Mouse (Mus musculus): ENCODE results near the gene Gm43191.

GRCm38 (mm10) chr3:116702647-116703272 lies 21.7 kb upstream of the Gm43191 start:
- TF ChIP-seq CTCF (IDR thresholded peaks at IDR 0.05; ENCODE audit: insufficient read depth, low read length) (no peak), POLR2A (IDR thresholded peaks at IDR 0.05; ENCODE audit: borderline replicate concordance, extremely low read depth, low read depth, low read length) (no peak)

Measured in lung, adult 2 months (tissue).